9 mouse cellular contexts compared by ENCODE assay signal in genomic region chr15:82928844-82929243, GRCm38 (mm10). TPM values are rescaled to one million over a fixed set of nuclear protein-coding genes. Genes with fewer than 3 reads are reported as not detected.
DNase-seq lines count a peak whose midpoint lies in the region; ATAC-seq and TF ChIP-seq lines count a peak whose summit lies in the region.
"Had no signal": no experiment of that assay in that cellular context is flagged by ENCODE, and none has a peak within 500 bp of the region (broad histone marks: within the 10 kb centered on the region; RNA-seq: fewer than 3 reads in every experiment).

No protein-coding gene starts in this region.

- no peak for TF ChIP-seq POLR2A in MEL (IDR thresholded peaks at IDR 0.05; ENCODE audit: control insufficient read depth in 1 of 2, insufficient read depth in 1 of 2, low read depth in 1 of 2, low read length in 2 of 2, poor library complexity in 1 of 2)

- H3K9ac ChIP-seq in lung, embryonic 14.5 days: no peak overlapping the region
- no peak overlapping the region for H3K9ac ChIP-seq in MEL (ENCODE audit: control insufficient read depth, low read depth, low read length, poor library complexity, severe bottlenecking)
- no peak overlapping the region for H3K9ac ChIP-seq in forebrain, embryonic 15.5 days (replicated peaks)
- H3K9ac ChIP-seq in midbrain, embryonic 14.5 days (replicated peaks; ENCODE audit: low read length): peak overlapping the region; percentile 2; the same call in 1 of the 2 replicates

- H3K4me1 ChIP-seq in lung, embryonic 14.5 days (ENCODE audit: insufficient read depth): peaks cover 69% of the 10 kb centered on the region
- H3K4me1 ChIP-seq in MEL (ENCODE audit: control insufficient read depth in 1 of 2, insufficient read depth in 2 of 2, low read length in 2 of 2): no peaks in the 10 kb centered on the region
- peaks cover 89% of the 10 kb centered on the region for H3K4me1 ChIP-seq in forebrain, embryonic 15.5 days
- H3K4me1 ChIP-seq in midbrain, embryonic 14.5 days (ENCODE audit: control insufficient read depth, insufficient read depth, low read length): peaks cover 83% of the 10 kb centered on the region

- TF ChIP-seq EP300 in MEL (IDR thresholded peaks at IDR 0.05; ENCODE audit: low read depth in 1 of 2, low read length in 2 of 2): no peak

- no peaks in the 10 kb centered on the region for H3K79me2 ChIP-seq in MEL (ENCODE audit: control insufficient read depth, insufficient read depth, low read length, poor library complexity)

- no peak overlapping the region for H3K4me3 ChIP-seq in lung, embryonic 14.5 days (ENCODE audit: low read depth, low read length)
- no peak overlapping the region for H3K4me3 ChIP-seq in MEL (ENCODE audit: control insufficient read depth in 1 of 2, insufficient read depth in 1 of 2, low read depth in 2 of 2, low read length in 2 of 2)
- H3K4me3 ChIP-seq in forebrain, embryonic 15.5 days: no peak overlapping the region
- H3K4me3 ChIP-seq in midbrain, embryonic 14.5 days (replicated peaks; ENCODE audit: low read depth, low read length): no peak overlapping the region

- DNase-seq in lung, embryonic 14.5 days: no peak
- no peak for DNase-seq in lung, postnatal 36 days
- DNase-seq in MEL (ENCODE audit: low read depth, low spot score): no peak
- no peak for DNase-seq in midbrain, embryonic 14.5 days
- DNase-seq in cerebellum, adult 8-10 months: no peak
- DNase-seq in gastrocnemius, postnatal 4 days (ENCODE audit: low spot score in 2 of 2): no peak
- DNase-seq in frontal cortex, postnatal 36 days (ENCODE audit: low spot score in 2 of 2): no peak

- TF ChIP-seq RAD21 in MEL (IDR thresholded peaks at IDR 0.05; ENCODE audit: low read depth, low read length): no peak

- 35% methylated on average over 8 of the region's 8 CpGs for WGBS in lung, embryonic 14.5 days
- 60% methylated on average over 8 of the region's 8 CpGs for WGBS in forebrain, embryonic 15.5 days
- WGBS in midbrain, embryonic 14.5 days: 67% methylated on average over 8 of the region's 8 CpGs

- no peaks in the 10 kb centered on the region for H3K27me3 ChIP-seq in lung, embryonic 14.5 days (ENCODE audit: insufficient read depth, low read length)
- peaks cover 5 to 9% of the 10 kb centered on the region in 2 experiments for H3K27me3 ChIP-seq in MEL (ENCODE audit: control insufficient read depth in 1 of 2, insufficient read depth in 2 of 2, low read length in 2 of 2)
- no peaks in the 10 kb centered on the region for H3K27me3 ChIP-seq in forebrain, embryonic 15.5 days
- H3K27me3 ChIP-seq in midbrain, embryonic 14.5 days (ENCODE audit: control insufficient read depth, insufficient read depth, low read length): no peaks in the 10 kb centered on the region

- no peaks in the 10 kb centered on the region for H3K9me3 ChIP-seq in lung, embryonic 14.5 days (ENCODE audit: low read depth, low read length)
- no peaks in the 10 kb centered on the region for H3K9me3 ChIP-seq in MEL (replicated peaks; ENCODE audit: insufficient read depth, low read length)
- no peaks in the 10 kb centered on the region for H3K9me3 ChIP-seq in forebrain, embryonic 15.5 days
- no peaks in the 10 kb centered on the region for H3K9me3 ChIP-seq in midbrain, embryonic 14.5 days (ENCODE audit: control insufficient read depth, low read length)

- no peak overlapping the region for H3K4me2 ChIP-seq in lung, embryonic 14.5 days
- H3K4me2 ChIP-seq in forebrain, embryonic 15.5 days (replicated peaks): no peak overlapping the region
- no peak overlapping the region for H3K4me2 ChIP-seq in midbrain, embryonic 14.5 days (ENCODE audit: low read length)

- no peaks in the 10 kb centered on the region for H3K36me3 ChIP-seq in lung, embryonic 14.5 days (ENCODE audit: insufficient read depth)
- no peaks in the 10 kb centered on the region for H3K36me3 ChIP-seq in MEL (ENCODE audit: control insufficient read depth in 1 of 2, insufficient read depth in 2 of 2, low read length in 2 of 2)
- H3K36me3 ChIP-seq in forebrain, embryonic 15.5 days: no peaks in the 10 kb centered on the region
- H3K36me3 ChIP-seq in midbrain, embryonic 14.5 days (ENCODE audit: control insufficient read depth, insufficient read depth, low read length): no peaks in the 10 kb centered on the region

- no peak for ATAC-seq in lung, embryonic 14.5 days (ENCODE audit: insufficient read depth)
- ATAC-seq in forebrain, embryonic 15.5 days (replicated peaks): no peak
- no peak for ATAC-seq in midbrain, embryonic 14.5 days (ENCODE audit: low FRiP score, low TSS enrichment)

- TF ChIP-seq CTCF in lung, embryonic 14.5 days (IDR thresholded peaks at IDR 0.05; ENCODE audit: low read depth): no peak
- no peak for TF ChIP-seq CTCF in MEL (IDR thresholded peaks at IDR 0.05 in 2 of 3, conservative IDR thresholded peaks at IDR 0.05 in 1 of 3; ENCODE audit: control insufficient read depth in 1 of 3, insufficient read depth in 1 of 3, low read depth in 2 of 3, low read length in 3 of 3, poor library complexity in 1 of 3, severe bottlenecking in 1 of 3)

- H3K27ac ChIP-seq in lung, embryonic 14.5 days (ENCODE audit: low read depth): peak overlapping the region; percentile 5; the same call in 1 of the 2 replicates
- H3K27ac ChIP-seq in MEL (ENCODE audit: control insufficient read depth, low read depth, low read length): no peak overlapping the region
- peak overlapping the region; percentile 86; the same call in 1 of the 2 replicates for H3K27ac ChIP-seq in forebrain, embryonic 15.5 days (replicated peaks)
- H3K27ac ChIP-seq in midbrain, embryonic 14.5 days (replicated peaks; ENCODE audit: low read depth, low read length): peak overlapping the region; percentile 70
- H3K27ac ChIP-seq: kidney, postnatal 0 days had no signal

TF ChIP-seq in MEL, 35 proteins besides CTCF, POLR2A, EP300 and RAD21:
- TF ChIP-seq RCOR1 (IDR thresholded peaks at IDR 0.05; ENCODE audit: low read depth, low read length) (peak; percentile 56; the same call in 1 of the 2 replicates), ELF1 (IDR thresholded peaks at IDR 0.05; ENCODE audit: low read depth, low read length) (no peak)

RNA-seq across cellular contexts. Expression of gene Tcf20, which starts 58.8 kb away (rescaled TPM):
- polyA plus RNA-seq in lung, embryonic 14.5 days (2014; fragmentation: Nextera tagmentation; extraction: Ambion mirVana): 9.9 and 10.9 TPM in 2 replicates
- total RNA-seq in MEL (2012; rRNA removed): 84.9 and 91.8 TPM in 2 replicates
- polyA plus RNA-seq in MEL (2012; ENCODE audit: insufficient read depth in 1 of 2, insufficient read length in 2 of 2, low read depth in 1 of 2, low replicate concordance in 2 of 2, missing spikeins in 1 of 2): 10 to 100 TPM; 34.7 to 92.0 TPM
- 18.2 and 18.7 TPM in 2 replicates for polyA plus RNA-seq in forebrain, embryonic 15.5 days (2015; fragmentation: Nextera tagmentation; extraction: Ambion mirVana)
- polyA plus RNA-seq in midbrain, embryonic 14.5 days (2014; fragmentation: Nextera tagmentation; extraction: Ambion mirVana): 17.8 and 18.0 TPM in 2 replicates
- total RNA-seq in gastrocnemius, postnatal 4 days (2021): 10 to 100 TPM; 51.0 to 58.8 TPM
